Mouse (Mus musculus): ENCODE measurements around the gene Taf5.

Gene Taf5

DNA sequence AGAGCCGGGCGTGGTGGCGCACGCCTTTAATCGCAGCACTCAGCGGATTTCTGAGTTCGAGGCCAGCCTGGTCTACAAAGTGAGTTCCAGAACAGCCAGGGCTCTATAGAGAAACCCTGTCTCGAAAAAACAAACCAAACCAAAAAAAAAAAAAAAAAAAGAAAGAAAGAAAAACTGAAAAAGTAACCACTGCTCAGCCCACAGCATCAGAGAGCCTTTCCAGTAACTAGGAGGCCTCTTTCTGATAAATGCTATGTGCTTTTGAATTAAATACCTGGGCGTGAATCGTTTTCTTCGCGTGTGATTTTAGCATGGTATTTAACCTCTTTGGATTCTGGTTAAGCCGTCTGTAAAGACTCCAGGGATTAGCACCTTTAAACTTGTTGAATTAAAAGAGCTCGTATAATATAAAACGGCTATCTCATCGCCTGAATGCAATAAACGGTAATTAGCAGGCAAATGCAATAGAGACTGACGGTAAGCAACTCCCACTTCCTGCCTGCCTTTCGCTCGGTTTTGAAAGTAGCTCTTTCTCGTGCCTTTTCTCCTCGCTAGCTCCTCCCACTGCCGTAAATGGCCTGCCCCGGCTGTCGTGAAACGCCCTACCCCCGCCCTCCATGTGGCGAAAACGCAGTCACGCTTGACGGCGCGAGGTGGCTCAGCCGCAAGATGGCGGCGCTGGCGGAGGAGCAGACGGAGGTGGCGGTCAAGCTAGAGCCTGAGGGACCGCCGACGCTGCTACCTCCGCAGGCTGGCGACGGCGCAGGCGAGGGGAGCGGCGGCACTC lies at the start of gene Taf5:
Gene Taf5, plus strand, starts transcription at position 651 of the 787 bp plus-strand sequence.
- ATAC-seq (ENCODE audit: insufficient number of reproducible peaks, low FRiP score, low TSS enrichment), result peak; percentile 84; the same call in 1 of the 2 replicates

DNA sequence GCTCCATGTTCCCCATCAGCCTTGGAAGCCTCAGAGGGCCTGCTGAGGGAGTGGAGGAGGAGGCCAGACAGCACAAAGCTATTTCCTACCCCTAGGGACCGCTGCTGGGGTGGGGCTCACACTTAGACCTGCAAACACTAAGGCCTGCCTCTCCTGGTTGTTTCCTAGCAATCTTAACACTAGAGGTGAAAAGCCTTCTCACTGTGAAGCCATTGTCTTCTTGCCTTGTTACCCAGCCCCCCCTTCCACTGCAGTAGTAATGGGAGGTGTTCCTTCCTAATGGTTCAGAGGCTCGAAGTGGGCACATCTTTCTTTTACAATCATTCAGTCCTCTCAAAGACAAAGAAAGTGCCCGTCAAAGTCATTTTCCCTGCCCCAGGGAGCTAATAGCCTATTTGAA lies 49.7 kb upstream of the Taf5 start:
- ATAC-seq (ENCODE audit: insufficient number of reproducible peaks, low FRiP score, low TSS enrichment), result no peak

DNA sequence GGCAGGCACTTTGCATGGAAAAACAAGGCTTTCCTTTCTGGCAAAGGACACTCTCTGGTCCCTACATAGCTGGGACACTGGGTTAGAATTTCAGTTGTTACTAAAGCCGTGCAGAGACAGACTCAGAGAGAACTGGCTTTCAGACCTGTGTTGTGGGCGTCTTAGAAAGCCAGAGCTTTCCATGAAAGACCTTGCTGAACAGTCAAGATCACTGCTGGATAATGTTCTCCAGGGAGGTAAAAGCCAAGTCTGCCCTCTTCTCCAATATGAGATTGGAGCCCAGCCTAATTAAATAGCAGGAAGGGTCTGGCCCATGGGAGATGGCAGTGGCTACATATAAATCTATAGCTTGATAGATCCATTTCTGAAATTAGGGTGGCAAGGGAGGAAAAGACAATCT lies 49.2 kb upstream of the Taf5 start:
- no peak for ATAC-seq (ENCODE audit: insufficient number of reproducible peaks, low FRiP score, low TSS enrichment)

DNA sequence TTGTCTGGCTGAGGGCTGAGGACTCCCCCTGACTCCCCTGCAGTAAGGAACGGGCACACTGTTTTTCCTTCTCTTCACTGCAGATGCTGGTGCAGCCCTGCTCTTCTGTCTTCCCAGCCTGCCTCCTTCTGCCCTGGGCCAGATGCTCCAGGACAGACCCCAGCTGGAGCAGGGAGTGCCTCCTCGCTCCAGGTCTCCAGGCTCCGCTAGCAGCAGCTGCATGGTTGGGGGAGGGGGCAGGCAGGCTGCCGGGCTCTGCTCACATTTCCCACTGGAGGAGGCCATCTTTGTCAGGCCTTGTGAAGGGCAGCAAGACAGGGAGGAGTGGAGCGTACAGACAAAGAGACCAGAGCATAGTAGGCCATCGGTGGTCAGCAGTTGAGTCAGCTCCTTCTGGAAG lies 48.2 kb upstream of the Taf5 start:
- no peak for ATAC-seq (ENCODE audit: insufficient number of reproducible peaks, low FRiP score, low TSS enrichment)

DNA sequence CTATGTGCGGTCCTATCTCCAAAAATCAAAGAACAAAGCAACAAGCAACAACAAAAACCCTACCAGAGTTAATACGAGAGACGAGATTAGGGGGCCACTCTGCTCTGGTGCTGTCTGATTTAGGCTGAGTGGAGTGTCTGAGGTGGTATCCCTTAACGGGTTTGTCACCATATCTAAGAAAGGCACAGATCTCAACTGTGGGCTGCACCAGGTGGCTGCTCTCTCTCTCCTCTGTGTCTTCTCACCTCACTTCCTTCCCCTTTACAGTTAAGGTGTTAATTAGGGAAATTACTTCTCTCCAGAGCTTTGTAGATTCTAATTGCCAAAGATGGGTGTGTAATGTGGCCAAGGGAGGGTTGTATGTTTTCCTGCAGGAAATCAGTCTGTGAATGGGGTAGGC lies 44.8 kb upstream of the Taf5 start:
- ATAC-seq (ENCODE audit: insufficient number of reproducible peaks, low FRiP score, low TSS enrichment), result no peak

DNA sequence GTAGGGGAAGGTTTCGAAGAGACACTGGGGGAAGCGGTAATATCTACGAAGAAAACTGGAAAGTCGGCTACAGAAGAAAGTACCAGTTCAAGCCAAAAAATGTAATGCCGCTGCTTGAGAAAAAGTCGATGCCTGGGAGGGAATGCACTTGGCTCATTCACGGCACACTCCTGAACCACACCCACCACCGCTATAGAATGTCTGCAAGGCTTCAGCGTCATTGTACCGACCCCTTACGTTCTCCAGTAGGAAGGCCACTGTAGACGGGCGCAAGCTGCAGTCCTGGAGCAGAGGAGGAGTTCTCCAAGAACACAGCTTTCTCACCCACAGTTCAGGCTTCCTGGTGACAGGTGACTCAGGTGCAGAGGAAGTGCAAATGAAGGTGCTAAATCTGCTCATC lies 44.0 kb upstream of the Taf5 start:
- no peak for ATAC-seq (ENCODE audit: insufficient number of reproducible peaks, low FRiP score, low TSS enrichment)

DNA sequence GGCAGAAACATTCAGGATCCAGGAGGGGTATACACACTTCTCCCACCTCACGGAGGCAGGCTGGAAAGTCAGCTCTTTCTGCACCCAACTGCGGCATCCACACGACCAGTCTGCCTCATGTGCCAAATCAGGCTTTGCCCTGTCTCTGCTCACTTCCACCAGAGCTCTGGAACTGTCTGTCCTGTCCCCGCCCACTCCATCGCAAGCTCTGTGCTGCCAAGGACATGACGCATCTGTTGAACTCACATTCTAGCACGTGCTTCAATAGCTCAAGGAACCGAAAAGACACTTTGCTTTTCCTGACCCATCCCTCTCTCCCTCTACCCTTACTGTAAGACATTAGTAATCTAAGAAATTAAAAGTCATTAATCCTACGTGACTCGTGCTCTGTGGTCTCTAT lies 42.6 kb upstream of the Taf5 start:
- no peak for ATAC-seq (ENCODE audit: insufficient number of reproducible peaks, low FRiP score, low TSS enrichment)

DNA sequence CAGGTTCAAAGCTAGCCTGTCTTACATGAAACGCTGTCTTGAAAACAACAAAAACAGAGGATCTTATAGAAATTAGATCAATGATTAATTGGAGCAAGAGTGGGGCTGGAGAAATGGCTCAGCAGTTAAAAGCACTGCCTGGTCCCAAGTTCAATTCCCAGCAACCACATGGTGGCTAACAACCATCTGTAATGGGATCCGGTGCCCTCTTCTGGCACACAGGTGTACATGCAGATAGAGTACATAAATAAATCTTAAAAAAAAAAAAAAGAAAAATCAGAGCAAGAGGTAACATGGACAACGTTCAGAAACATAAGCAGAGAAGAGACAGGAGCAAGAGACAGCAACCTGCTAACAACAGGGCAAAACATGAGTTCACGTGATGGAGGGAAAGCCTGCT lies 41.0 kb upstream of the Taf5 start:
- ATAC-seq (ENCODE audit: insufficient number of reproducible peaks, low FRiP score, low TSS enrichment), result no peak

DNA sequence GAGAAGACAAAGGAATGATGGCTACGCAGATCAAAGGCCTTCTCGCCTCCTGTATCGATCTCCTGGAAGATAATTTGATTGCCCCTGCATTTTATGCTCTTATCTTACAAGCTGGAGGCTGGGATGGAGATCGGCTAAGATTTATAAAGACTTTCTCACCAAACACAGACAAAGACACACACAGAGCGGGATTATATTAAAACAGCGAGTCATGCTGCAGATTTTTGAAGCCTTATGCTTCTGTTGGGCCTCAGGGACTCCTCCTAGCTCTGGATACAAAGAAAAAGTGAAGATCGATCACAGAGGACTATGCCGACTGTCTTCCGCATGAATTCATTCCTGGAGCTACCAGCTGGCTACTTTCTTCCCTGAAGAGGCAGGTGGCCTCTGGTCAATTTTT lies 37.8 kb upstream of the Taf5 start:
- ATAC-seq (ENCODE audit: insufficient number of reproducible peaks, low FRiP score, low TSS enrichment), result no peak

DNA sequence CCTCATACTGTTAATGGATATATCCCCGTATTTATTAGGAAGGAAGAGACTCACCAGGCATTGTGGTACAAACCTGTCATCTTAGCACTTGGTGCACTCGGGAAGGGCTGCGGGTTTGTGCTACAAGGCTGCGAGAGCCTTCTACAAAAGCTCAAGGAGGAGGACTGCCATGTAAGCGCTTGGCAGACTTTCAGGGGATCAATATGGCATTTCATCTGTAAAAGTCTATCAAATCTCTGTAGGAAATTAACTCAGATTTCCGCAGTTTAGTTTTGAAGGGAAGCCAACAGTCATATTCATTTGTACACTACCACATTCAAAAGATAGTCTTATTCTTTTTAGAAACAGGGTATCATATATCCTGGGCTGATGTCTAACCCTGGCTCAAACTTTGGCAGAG lies 35.8 kb upstream of the Taf5 start:
- no peak for ATAC-seq (ENCODE audit: insufficient number of reproducible peaks, low FRiP score, low TSS enrichment)

DNA sequence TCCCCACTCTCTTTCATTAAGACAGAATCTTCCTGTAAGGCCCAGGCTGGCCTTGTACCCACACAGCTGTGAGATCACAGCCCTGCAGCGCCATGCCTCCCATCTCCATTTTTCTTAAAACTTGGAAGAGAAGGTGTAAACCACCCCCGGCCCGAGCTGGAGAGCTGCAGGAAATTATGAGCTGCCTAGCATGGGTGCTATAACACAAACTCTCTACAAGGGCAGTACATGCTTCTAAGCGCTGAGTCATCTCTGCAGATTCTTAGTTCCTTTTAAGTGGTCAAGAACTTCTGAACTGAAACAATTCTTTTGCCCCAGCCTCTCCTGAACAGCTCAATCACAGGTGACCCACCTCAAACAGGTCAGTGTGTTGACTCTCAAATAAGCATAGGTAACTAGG lies 32.6 kb upstream of the Taf5 start:
- ATAC-seq (ENCODE audit: insufficient number of reproducible peaks, low FRiP score, low TSS enrichment), result no peak

DNA sequence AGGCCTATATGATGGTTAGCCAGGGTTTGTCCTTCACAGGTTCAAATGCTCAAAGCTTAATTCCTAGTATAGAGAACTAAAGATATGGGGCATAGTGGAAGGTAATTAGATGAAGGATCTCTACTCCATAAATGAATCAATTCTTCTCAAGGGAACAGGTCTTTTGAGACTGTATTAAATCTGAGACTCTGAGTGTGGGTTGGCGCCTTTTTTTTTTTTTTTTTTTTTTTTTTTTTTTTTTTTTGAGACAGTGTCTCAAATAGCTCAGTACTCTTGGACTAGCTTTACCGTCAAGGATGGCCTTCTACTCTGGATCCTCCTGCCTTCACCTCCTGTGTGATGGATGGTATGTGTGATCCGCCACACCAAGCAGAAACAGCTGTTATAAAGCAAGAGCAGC lies 30.9 kb upstream of the Taf5 start:
- ATAC-seq (ENCODE audit: insufficient number of reproducible peaks, low FRiP score, low TSS enrichment), result no peak

DNA sequence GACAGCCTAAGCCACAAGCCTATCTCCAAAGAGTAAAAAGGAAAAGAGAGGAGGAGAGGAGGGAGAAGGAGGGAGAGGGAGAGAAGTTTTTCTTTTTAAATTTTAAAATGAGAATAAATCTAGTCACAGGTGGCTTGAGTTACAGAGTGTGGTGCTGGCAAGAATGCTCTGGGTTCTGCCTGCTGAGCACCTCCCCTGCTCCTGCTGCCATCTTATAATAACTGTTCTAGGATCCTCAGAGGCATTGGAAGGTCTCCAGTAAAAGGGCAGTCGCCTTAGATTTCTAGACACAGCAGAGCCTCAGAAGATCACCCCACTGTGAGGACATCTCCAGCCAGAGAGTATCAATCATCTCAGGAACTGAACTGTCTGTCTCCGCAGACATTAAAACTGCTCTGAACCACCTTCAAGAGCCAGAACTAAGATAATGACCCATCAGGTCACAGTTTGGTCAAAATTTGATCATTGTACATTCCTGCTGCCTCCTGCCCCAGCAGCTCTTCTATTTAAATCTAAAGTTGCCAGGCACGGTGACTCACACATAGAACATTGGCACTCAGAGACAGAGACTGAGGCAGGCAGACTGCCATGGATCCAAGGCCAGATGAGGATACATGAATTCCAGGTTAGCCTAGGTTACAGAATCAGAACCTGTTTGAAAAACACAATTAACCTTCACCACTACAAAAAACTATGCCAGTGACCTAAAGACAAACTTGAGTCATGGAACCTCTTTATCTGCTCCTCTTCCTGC lies 26.6 kb upstream of the Taf5 start:
- no peak for ATAC-seq (ENCODE audit: insufficient number of reproducible peaks, low FRiP score, low TSS enrichment)

DNA sequence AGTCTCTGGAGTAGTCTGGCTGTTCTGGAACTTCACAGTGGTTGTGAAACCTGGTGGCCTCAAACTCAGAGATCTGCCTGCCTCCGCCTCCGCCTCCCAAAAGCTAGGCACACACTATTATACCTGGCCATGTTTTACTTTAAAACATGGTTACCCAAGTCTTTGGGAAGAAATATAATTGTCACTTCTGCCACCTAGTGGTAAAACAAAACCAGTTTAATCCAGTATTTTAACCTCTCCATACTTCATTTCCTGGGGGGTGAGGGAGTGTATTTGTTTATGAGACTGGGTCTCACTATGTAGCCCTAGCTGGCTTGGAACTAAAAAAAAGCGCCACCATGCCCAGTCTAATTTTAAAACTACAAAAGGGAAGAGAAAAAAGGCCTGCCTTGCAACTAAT lies 23.9 kb upstream of the Taf5 start:
- ATAC-seq (ENCODE audit: insufficient number of reproducible peaks, low FRiP score, low TSS enrichment), result no peak; the same call in 1 of the 2 replicates

DNA sequence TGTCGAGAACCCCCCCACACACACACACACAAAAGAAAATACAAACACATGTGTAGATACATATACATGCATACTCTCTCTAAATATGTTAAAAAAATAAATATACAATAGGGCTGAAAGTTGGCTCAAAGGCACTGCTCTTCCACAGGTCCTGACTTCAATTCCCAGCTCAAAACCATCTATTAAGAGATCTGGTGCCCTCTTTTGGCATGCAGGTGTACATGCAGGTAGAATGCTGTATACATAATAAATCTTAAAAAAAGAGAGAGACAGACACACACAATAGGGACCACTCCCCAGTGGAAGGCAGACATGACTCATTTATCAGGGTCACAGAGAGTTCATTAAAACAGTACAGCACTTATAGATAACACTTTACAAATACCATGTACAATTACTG lies 21.2 kb upstream of the Taf5 start:
- no peak for ATAC-seq (ENCODE audit: insufficient number of reproducible peaks, low FRiP score, low TSS enrichment)

DNA sequence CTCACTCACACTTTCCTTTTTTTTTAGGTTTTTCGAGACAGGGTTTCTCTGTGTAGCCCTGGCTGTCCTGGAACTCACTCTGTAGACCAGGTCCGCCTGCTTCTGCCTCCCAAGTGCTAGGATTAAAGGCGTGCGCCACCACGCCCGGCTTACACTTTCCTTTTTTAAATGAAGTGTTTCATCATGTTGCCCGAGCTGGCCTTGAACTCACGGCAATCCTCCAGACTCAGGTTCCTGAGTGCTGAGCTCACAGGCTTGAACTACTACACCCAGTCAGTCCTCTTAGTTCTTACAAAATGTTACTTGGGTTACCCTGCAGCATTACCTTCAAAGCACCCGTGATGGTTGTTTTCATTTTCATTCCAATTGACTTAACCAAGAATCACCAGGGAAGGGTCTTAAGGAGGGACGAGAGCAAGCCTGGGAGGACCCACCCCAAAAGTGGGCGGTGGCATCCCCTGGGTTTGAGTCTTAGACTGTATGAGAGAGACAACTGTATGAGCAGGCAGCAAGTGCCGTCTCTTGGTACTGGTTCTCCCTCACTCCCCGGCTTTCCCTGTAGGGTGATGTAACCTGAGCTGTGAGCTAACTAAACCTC lies 20.2 kb upstream of the Taf5 start:
- ATAC-seq (ENCODE audit: insufficient number of reproducible peaks, low FRiP score, low TSS enrichment), result no peak

DNA sequence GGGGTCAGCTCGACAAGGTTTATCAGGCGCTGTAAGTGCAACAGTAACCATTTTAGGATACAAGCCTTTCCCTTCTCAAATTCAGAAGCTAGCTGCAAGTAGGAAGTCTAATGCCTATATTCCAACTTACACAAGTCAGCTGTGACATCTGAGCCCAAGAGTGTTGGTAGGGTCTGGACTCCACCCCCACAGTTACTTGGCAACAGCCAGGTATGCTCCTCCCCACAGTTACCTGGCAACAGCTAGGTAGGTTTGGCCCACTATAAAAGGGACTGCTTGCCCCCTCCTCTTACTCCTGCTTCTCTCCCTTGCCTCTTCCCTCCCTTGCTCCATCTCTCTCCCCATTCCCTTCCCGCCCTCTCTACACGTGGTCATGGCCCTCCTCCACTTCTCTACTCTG lies 18.5 kb upstream of the Taf5 start:
- no peak for ATAC-seq (ENCODE audit: insufficient number of reproducible peaks, low FRiP score, low TSS enrichment)

DNA sequence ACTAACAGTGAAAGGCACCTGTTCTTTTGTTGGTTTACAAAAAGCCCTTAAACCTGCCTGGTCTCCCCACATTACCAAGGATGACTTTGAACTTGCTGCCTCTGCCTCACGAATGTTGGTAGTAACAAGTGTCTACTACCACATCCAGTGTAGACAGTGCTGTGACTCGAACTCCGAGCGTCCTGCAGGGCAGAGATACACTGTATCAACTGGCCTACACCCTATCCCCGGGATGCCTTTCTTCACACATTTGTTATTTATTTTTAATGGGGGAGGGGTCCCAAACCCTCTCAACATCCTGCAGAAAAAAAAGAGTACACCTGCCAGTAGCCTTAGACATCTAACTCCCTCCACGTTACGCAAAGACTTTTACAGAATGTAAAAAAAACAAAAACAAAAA lies 17.7 kb upstream of the Taf5 start:
- no peak for ATAC-seq (ENCODE audit: insufficient number of reproducible peaks, low FRiP score, low TSS enrichment)

DNA sequence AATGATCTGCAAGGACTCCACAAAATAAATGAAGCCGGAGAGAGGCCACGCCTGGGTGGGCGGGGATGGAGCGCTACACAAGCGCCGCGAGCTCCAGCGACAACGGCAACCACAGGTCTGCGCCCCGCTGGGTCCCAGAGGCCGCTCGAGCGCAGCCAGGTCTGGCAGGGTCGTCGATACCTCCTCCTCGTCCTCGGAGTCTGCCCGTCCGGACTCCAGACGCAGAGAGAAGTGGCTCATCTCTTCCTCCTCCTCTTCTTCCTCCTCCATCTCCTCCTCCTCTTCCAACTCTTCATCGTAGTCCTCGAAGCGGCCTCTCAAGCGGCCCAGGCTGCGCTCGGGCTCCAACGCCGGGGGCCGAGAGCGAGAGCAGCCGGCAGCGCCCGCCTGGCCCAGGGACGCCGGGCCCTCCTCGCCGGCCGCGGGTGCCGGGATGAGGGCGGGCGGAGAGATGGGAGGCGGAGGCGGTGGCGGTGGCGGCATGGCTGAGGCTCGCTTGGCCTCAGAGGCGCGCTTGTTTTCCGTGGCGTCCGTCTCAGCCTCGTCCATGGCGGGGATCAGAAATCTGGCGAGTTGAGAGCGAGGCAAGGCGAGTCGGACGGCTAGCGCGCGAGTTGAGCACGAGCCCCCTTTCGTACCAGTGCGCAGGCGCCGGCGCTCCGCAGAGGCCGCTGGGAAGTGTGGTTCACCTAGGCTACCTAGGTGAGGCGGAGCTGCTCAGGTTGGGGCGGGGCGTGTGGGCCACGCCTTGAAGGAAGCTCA lies 17.1 kb upstream of the Taf5 start, which contains the start of gene Pcgf6:
Gene Pcgf6, minus strand, starts transcription at position 636 of the 762 bp plus-strand sequence.
- ATAC-seq (ENCODE audit: insufficient number of reproducible peaks, low FRiP score, low TSS enrichment), result peak; percentile 97

DNA sequence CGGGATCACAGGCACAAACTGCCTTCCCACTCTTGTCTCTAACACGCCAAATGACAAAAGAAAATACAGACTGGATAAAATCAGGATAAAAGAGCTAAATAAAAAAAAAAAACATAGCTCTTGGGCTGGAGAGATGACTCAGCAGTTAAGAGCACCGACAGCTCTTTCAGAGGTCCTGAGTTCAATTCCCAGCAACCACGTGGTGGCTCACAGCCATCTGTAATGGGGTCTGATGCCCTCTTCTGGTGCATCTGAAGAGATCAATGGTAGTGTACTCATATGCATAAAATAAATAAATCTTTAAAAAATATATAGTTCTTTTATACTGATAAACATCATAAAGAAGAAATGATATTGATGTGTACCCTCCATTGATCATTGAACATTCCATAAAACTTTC lies 14.6 kb upstream of the Taf5 start:
- no peak for ATAC-seq (ENCODE audit: insufficient number of reproducible peaks, low FRiP score, low TSS enrichment)

DNA sequence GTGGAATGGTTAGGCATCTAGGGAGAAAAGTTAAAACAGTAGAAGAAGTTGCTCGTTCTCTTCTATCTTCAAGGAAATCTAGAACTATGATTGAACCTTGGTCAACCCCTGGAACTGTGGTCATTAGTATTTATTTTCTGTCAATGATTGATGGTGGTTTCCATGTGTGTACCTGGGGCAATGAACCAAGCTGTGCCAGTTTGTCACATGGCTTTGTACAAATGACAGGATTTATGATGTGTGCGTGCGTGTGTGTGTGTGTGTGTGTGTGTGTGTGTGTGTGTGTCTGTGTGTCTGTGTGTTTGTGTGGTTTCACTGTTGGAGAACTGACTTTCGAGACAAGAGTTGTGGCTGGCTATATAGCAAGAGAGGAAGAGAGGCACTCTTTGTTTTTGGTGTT lies 14.1 kb upstream of the Taf5 start:
- ATAC-seq (ENCODE audit: insufficient number of reproducible peaks, low FRiP score, low TSS enrichment), result no peak

All from cerebellum, adult (tissue).